Mouse (Mus musculus): ENCODE measurements around the gene Vcl. TPM values are rescaled to one million over a fixed set of nuclear protein-coding genes. Genes with fewer than 3 reads are reported as not detected.
A peak's percentile ranks its signal among the peaks of the same experiment; 100 is the strongest.

Gene Vcl
- total RNA-seq (2021), result 10 to 100 TPM; 30.5 to 36.1 TPM

DNA sequence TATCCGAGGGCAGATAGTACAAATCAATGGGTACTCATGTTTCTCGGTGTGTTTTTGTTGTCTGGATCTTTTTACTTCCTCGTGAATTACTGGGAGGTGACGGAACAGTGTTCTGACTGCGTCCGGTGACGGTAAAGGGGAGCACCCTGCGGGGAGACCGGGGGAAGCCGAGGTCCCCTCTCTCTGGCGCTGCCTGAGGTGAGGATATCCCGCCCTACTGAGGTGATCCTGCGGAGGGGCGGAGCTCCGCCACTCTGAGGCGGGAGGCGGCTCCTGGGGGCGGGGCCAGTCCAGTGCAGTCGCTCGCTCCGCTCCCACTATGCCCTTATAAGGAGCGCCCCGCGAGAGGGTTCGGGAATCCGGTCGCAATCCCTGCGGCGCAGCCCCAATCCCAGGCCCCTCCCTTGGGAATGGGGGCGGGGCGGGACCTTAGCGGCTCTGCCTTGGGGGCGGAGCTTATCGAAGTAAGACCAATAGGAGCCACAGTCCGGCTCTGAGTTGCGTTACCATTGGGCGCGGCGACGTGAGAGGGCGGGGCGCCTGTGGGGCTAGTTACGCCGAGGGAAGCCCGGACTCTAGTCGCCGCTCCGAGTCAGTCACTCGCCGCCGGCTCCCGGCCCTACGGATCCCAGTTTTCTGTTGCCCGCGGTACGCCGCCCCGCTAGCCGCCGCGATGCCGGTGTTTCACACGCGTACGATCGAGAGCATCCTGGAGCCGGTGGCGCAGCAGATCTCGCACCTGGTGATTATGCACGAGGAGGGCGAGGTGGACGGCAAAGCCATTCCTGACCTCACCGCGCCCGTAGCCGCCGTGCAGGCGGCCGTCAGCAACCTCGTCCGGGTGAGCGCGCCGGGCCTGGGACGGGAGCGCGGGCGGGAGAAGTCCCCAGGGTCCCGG lies at the start of gene Vcl:
Gene Vcl, plus strand, starts transcription at position 551 of the 898 bp plus-strand sequence.
- peak; percentile 99 for DNase-seq

DNA sequence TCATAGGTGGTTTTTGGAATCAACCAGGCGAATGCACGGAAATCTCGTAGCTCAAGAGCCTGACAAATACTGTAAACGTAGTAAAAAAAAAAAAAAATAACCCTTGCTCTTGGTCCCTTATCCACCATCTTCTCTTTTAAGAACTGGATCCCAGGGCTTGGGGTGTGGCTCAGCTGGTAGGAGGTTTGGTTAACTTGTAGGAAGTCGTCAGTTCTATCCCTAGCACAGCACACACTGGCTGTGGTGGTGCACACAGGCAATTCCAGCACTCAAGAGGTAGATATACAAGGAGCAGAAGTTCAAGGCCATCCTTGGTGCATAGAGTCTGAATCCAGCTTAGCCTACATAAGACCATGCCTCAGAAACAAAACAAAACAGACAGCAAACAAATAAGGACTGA lies 44.5 kb upstream of the Vcl start:
- no peak for DNase-seq

DNA sequence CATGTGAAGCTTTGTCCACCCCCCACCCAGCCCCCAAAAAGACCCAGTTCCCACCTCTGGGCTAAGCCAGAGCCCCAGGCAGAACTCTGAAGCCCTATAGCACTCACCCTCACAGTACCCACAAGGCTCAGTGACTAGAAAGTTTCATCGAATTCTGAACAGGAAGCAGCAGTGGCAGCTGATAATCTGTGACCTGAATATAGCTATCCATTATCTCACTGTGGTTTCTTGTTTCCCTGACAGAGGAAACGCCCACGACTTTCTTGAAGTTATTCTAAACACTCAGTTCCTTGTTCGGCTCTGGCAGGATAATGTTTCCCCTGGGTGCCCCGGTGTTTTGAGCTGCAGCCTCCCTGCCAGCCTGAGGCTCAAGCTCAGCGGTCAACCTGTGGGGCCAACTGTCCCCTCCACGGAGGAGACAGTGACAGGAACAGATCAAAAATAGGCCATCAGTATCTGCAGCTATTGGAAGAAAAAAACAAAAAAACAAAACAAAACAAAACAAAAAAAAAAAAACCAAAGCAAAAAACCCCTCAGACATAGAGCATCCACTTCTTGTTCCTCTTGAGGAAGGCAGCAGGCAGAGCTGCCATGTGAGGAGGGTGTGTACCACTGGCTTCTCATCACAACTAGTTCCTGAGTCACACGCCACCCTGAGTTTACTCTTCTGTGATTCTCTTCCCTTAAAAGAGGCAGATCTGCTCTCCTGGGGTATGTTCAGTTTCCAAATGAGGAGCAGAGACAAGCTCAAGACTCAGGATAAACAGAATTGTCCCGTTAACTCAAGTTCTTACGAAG lies 43.9 kb upstream of the Vcl start:
- DNase-seq, result no peak

DNA sequence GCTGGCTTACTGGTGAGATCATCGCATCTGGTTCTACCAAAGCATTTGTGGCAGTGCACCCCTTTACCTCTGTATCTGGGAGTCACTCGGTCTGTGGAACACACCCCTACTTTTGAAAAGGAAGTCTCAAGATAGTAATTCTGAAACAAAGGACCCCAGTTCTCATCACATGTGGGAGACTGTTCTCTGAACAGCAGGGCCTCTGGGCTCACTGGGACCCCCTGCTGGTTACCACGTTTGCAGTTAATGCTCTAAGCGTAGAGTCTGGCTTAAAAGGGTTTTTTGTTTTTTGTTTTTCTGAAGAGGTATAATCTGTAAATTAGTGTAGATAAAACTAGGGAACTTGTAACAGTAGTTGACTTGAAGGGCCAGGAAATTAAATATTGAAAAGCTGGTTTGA lies 42.9 kb upstream of the Vcl start:
- DNase-seq, result no peak

DNA sequence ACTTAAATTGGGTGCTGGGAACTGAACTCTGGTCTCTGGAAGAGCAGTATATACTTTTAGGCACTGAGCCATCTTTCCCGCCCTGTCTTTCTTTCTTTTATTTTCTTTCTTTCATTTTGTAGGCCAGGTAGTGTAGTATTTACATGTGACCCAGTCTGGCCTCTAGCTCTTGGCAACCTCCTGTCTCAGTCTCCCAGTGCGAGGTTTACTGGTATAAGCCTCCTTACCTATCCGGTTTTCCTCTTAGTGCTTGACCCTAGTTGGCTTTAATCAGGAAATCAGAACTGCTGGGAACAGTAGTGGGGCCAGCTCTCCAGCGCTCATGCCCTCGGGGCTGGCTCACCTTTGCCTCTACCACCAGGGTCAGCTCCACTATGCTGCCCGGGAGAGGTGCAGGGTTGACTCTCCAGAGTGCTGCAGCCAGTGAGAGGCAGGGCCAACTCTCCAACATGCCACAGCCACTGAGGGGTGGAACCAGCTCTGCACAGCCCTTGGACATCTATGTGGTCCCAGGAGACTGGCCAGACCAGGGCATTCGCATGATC lies 41.6 kb upstream of the Vcl start:
- DNase-seq, result no peak

DNA sequence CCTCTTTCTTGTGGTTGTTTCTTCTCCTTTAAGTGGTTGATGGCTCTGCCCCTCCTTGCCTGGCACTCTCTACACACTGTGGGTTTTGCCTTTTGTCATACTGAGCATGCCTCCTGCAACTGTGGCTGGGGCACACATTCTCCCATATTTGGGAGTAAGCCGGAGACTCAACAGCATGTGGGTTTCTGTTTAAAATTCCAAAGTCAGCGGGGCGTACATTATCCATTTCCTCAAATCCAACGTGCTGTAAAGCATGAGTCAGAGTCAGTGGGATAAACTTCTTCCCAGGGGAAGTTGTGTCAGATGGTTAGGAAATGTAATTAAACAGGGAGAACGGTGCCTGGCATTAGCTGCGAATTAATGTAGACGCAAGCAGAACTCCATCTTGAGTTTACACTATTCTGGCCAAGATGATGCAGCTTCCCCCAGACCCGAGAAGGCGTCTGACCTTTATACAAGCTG lies 37.2 kb upstream of the Vcl start:
- DNase-seq, result peak; percentile 17 to 30

DNA sequence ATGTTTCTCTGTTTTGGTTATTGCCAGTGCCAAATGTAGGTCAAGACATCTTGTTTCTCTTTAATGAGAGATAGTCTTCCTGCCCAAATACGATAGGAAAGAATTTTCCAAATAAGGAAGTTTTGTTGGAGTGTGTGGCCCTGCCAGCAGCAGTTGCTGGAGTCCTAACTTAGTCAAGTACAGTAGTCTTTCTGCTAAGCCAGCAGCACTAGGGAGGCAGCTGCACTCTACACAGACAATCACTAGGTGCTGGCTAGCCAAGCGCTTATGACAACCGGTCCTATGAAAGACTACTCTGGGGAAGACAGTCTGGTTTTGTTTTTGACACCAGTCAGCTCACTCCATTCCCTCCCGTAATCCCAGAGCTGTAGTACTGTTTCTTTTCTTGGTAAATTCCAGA lies 35.4 kb upstream of the Vcl start:
- no peak for DNase-seq

DNA sequence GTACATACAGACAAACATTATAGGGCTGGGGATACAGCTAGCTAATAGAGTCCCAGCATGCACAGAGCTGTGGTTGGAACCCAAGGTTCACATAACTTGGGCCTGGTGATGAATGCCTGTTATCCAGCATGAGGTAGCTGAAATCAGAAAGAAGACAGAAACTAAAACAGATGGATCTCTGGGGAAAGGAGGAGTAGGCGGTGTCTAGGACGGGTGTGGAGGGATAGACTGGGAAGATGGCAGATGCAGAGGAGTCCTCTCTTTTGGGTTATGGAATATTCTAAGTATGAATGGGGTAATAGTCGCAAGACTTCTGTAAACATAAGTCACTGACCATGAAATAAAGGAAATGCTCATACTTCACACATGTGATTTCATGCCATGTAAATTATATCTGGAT lies 27.9 kb upstream of the Vcl start:
- DNase-seq, result no peak

DNA sequence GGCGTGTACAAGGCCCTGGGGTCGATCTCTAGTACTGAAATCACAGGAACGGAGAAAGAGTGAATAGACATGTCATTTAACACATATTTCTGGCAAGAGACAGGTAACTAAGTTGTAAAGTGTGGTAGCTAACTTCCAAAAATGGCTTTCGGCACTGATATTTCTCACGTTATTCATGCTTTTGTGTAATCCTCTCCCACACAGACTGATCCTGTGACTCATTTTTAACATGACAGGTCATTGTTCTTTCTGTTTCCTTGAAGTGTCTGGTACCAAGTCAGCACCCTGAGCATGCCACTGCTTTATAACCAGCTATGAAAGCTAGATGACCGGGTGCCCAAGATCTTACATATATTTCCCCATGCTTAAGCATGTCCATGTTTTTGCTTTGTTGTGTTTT lies 26.1 kb upstream of the Vcl start:
- DNase-seq, result no peak

DNA sequence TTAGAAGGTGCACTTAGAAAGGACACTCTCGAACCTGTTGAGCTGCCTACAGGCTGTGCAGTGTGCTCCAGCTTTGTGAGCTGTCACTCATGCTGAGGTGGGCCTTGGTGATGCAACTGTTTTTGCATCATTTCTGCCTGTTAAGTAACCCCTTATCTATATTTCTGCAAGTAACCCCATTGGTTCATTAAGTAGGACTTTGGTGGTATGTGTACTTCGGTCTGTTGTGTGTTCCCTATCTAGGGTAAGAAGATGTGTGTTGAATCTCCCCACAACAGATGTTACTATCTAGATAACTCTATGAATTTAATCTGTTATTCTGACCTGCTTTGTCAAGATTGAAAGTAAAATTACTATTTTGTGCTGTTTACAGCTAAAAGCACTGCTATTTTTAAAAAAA lies 17.4 kb upstream of the Vcl start:
- DNase-seq, result no peak

DNA sequence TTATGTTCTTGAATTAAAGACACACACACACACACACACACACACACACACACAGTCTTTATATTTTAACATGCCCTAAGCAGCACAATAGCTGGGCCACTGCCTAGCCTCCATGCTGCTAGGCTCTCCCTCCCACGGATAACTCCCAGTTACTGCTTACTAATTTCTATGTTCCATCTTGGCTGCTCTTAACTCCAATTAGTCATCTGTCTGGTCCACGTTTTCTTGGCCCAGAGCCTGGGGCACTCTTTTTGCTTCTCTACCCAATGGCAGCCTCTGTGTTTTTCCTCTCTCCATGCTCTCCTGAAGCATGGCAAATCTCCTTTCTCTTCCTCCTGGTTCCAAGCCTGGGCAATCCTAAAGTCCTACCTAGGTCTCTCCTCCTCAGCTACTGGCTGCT lies 14.8 kb upstream of the Vcl start:
- peak; percentile 55 to 65 for DNase-seq

DNA sequence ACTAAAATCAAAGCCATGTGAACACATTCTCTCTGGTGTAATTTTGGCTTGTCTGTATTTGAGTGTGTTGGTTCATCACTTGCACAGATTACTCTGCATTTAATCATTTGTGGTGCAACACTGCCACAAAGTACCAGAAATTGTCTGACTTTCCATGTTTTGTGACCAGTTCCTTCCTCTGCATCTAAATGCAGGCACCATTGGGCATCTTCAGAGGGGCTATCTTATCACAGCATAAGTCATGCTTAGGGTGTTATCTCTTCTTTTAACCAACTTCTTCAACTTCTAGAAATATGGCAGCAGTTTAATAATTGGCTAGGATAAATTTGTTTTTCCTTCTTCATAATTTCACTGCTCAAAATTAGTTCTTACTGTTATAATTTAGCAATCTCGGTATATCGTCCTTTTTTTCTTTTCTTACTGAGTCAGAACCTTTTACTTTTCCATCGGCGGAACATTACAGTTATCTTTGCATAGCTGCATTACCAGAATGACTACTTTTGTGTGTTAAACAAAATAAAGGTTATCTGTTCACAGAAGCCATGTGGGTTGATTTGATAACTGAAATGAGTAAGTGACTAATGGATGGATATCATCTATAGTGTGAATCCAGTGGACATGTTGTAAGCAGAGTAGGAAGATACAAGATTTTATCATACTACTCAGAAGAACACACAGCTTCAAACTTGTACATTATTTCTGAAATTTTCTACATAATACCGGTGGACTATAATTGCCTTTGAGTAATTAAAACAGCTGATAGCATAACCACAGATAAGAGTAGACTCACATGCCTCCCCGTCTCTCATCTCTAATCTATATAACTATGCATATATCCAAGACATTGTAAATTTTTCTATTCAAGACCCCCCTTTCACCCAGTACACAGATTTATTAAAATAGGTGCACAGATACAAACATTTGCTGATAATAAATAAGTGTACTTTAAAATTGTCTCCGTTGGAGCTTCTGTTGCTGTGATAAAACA lies 12.3 kb upstream of the Vcl start:
- DNase-seq, result no peak

DNA sequence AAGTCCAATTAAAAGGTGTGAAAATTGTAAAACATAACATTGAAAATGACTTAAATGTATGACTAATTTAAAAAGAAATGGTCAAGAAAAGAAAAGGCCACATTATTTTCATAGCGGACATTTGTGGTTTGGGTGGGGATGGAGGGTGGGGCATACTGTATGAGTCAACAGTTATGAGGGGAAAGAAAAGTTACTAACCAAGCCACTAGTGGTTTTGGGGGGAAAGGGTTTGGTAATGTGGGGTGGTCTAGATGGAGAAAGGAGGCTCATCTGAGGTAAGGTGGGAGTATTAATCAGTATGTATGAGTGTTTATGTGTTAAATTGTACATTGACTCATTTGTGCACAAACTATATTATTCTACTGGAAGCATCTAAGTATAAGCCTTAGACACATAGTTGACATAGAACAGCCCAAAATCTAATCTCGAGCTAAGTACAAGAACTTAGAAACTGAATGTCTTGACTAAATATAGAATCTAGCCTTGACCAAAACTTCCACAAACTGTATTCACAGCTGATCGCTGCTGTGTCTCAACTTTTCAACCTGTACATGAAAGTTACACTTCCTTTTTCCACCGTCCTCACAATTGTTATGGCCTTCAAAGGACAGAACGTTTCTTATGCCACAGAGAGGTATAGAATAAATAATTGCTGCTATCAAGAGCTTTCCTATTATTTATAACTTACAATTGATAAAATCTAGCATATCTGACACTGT lies 5.0 kb upstream of the Vcl start:
- DNase-seq, result no peak

DNA sequence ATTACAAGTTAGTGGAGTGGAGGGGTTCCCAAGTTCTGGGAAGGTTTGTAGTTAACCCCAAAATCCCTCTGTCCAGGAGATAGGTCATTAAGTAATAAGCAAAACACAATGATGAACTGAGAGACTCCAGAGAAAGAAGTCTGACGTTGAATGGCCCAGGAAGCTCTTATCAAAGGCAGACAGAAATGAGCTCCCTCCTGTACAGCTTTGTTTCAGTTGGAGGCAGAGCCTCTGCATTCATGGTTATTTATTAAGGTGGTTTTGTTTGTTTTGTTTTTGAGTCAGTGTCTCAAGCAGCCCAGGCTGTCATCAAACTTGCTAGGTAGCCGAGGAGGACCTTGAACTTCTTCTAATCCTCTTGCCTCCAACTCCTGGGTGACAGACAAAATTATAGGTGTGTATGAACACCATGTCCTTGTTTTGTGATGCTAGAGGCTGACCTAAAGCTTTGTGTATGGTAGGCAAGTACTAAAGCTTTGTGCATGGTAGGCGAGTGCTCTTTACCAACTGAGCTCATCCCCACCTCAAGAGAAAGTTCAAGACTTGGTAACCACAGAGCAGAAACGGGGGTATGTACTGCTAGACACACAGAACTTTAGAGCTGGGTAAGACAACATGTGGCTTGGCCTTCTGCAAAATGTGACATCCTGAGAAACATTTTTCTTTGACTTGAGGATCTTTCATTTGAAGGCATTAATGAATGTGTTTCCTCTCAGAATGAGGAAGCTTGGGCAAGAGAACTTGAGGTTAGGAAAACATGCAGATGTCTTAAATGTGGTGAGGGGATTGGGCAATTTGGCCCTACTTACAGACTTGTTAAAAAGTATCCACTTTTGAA lies 1.5 kb upstream of the Vcl start:
- no peak for DNase-seq

DNA sequence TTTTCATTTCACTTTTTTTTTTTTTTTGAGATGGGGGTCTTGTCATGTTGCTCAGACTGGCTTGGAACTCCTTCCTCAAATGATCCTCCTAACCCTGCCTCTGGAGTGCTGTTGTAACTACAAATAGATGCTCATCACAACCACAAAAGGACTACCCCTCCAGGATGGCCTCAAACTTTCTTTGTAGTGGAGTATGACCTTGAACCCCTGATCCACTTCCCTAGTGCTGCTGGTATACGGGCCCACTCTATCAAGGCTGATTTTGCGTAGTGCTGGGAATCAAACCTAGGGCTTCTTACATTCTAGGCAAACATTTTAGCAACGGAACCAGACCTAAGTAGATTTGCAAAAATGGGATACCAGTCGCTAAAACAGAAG lies 901 bp upstream of the Vcl start:
- no peak for DNase-seq

DNA sequence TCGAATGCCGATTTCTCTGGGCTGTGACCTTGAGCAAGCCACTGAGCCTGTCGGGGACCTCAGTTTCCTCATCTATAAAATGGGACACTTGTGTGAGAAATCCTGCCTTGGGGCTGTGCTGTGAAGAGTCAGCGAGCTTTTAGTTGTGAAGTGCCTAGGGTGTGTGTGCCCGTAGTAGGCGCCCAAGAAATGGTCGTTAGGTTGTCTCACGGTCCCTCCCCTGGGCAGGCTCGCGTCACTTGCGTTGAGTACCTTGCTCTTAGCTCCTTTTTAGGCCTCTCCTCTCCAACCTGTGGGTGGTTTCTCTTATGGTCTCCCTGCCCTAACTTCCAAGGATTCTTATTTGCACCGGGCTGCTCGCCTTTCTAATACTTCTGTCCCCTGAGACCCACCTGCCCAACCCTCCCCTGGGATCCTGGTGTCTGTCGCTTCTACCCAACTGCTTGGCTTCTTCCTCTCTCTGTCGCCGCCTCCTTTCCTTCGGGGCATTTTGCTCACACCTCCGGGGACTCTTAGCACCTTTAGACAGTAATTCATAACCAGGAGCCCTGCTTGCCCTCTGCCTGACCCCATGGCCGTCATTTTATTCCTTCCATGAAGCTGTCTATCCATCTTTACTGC lies 726 bp downstream of the Vcl start:
- DNase-seq, result no peak

DNA sequence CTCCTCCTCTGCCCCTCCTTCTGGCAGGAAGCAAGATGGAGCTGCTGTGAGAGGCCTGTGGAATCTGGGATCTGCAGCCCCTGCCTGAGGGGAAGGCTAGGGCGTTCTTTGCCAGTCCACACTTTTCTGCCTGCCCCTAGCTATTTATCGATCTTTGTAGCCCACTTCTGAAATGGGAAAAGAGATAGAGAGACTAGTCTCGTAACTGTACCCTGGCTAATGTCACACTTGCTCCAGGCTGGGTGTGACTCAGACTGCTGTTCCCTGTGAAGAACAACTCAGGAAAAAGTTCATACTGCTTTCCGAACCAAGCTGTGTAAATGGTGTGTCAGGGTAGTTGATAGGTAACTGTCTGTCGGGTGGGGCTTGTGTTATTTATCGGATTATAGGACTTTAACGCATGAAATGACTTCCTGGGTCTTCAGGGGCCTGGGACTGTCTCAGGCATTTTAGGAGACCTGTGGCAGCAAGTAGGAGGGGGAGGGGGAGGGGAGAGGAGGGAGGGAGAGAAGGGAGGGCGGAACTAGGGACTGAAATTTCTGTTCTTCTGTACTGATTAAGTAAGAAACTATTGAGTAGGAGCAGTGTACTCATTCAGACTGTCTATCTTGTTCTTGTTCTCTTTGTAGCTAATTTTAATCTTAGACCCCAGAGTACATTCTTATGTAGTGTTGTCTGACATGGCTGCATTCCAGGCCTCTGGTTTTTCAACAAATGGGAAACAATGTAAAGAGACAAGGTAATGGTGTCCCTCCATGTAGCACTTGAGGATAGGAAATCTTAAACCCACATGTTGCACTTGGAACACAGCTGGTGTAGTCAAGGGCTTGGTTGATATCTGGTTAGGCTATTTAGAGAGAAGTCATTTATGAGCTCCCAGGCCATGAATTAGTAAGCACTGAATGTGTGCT lies 1.5 kb downstream of the Vcl start:
- DNase-seq, result no peak

DNA sequence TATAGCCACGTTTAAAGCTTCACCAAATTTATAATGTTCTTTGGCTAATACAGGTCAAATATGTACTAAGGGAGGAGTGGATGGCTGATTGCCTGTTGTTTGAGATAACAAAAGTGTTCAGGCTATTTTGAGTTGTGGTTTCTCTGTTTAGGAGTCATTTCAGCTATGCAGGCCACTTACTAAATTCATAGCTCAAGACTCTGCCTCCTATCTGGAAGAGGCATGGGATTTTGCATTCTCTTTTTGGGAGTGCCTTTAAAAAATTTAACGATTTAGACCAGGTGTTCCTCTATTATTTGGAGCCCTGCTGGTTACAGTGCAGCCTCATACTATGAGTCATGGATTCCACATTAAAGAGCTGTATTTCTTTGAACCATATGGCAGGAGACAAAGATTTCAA lies 9.2 kb downstream of the Vcl start:
- no peak for DNase-seq

DNA sequence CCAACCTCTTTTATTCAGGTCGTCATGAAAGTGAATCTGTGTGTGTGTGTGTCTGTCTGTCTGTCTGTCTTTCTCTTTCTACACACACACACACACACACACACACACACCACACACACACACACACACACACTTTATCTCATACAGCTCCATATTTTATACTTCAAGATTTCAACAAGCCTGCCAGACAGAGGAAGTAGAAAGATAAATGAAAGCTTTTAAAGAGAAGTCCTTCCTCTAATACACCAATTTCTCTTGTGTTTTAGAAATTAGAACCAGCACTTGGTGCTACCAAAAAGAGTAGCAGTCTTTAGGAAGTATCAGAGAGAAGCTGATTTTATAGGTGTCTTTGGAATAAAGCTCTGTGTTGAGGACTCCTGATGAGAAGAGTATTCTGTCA lies 9.7 kb downstream of the Vcl start:
- no peak for DNase-seq
